Mouse (Mus musculus) activated CD4-positive, CD25-positive, alpha-beta regulatory T cell, adult 4 months (primary cell): Measurements from ENCODE around the gene Trim67. TPM values are rescaled to one million over a fixed set of nuclear protein-coding genes. Genes with fewer than 3 reads are reported as not detected.
"Not testable (repeated sequence)": the region's sequence is repeated elsewhere in the genome, so short reads cannot be mapped to it uniquely, and the experiment has no call there.

Source experiments
- ATAC-seq: one replicate; pipeline ENCODE4 v1.8.0; 2017
- polyA plus RNA-seq, 2 experiments: library from polyadenylated mRNA; unstranded; fragments of 100-300 nt; shearing (Covaris generic); gene quantifications; one replicate each; pipeline ENCODE4 v1.2.1; 2017

The Trim67 gene
- polyA plus RNA-seq, 2 experiments from 2014 or later = not detected

GRCm38 (mm10) chr8:124835848-124836247, 43.0 kb downstream of the Trim67 start:
- ATAC-seq = no peak

GRCm38 (mm10) chr8:124836273-124836672, 43.4 kb downstream of the Trim67 start:
- no peak for ATAC-seq

- no peak for ATAC-seq
Observed at GRCm38 (mm10) chr8:124836907-124837306, 44.0 kb downstream of the Trim67 start.

- ATAC-seq = no peak
Observed at GRCm38 (mm10) chr8:124837956-124838355, 45.1 kb downstream of the Trim67 start.

- no peak for ATAC-seq
Observed at GRCm38 (mm10) chr8:124839371-124839770, 46.5 kb downstream of the Trim67 start.

GRCm38 (mm10) chr8:124840900-124841299, 48.0 kb downstream of the Trim67 start:
- no peak for ATAC-seq

- no peak for ATAC-seq
Observed at GRCm38 (mm10) chr8:124841775-124842174, 48.9 kb downstream of the Trim67 start.

- ATAC-seq = not testable (repeated sequence)
Observed at GRCm38 (mm10) chr8:124842929-124843328, 50.0 kb downstream of the Trim67 start.

GRCm38 (mm10) chr8:124845131-124845530, 52.2 kb downstream of the Trim67 start:
- ATAC-seq = no peak

- no peak for ATAC-seq
Observed at GRCm38 (mm10) chr8:124845573-124845972, 52.7 kb downstream of the Trim67 start.

GRCm38 (mm10) chr8:124853511-124853910, 60.6 kb downstream of the Trim67 start:
- no peak for ATAC-seq

GRCm38 (mm10) chr8:124859466-124859865, 66.6 kb downstream of the Trim67 start:
- peak; percentile 31 for ATAC-seq

- ATAC-seq = no peak
Observed at GRCm38 (mm10) chr8:124860188-124860587, 67.3 kb downstream of the Trim67 start.

- peak; percentile 88 for ATAC-seq
Observed at GRCm38 (mm10) chr8:124862321-124863162, 69.7 kb downstream of the Trim67 start, which contains the start of the genes Gnpat and 2810004N23Rik. Gnpat (plus strand) TSS chr8:124863033. 2810004N23Rik (minus strand) TSS chr8:124863120.

GRCm38 (mm10) chr8:124863163-124863677, 70.3 kb downstream of the Trim67 start:
- ATAC-seq = peak; percentile 41

GRCm38 (mm10) chr8:124863729-124864128, 70.8 kb downstream of the Trim67 start:
- ATAC-seq = peak; percentile 19

GRCm38 (mm10) chr8:124866669-124867068, 73.8 kb downstream of the Trim67 start:
- no peak for ATAC-seq

- no peak for ATAC-seq
Observed at GRCm38 (mm10) chr8:124867126-124867525, 74.2 kb downstream of the Trim67 start.

- ATAC-seq = no peak
Observed at GRCm38 (mm10) chr8:124869708-124870107, 76.8 kb downstream of the Trim67 start.

GRCm38 (mm10) chr8:124871474-124871873, 78.6 kb downstream of the Trim67 start:
- no peak for ATAC-seq

- ATAC-seq = no peak
Observed at GRCm38 (mm10) chr8:124872081-124872480, 79.2 kb downstream of the Trim67 start.

- ATAC-seq = no peak
Observed at GRCm38 (mm10) chr8:124872690-124873089, 79.8 kb downstream of the Trim67 start.

- ATAC-seq = no peak
Observed at GRCm38 (mm10) chr8:124878141-124878540, 85.2 kb downstream of the Trim67 start.

GRCm38 (mm10) chr8:124878946-124879526, 86.1 kb downstream of the Trim67 start:
- ATAC-seq = no peak
